Mouse (Mus musculus) heart, adult 2 months (tissue): ENCODE measurements at regions not wholly inside any gene's neighbourhood (a gene's known extent, or its start where the extent isn't known, plus 50 kb on each side); places are given as distances from the start of the nearest gene placed in this dataset.
A peak's percentile ranks its signal among the peaks of the same experiment; 100 is the strongest.

Experiments
- DNase-seq, 2 experiments: peaks; one replicate each; pipeline ENCODE4 v3.0.0; 2021
- H3K27ac ChIP-seq: fragments of 200-600 bp; 2 replicates; pipeline ENCODE4 v1.8.1; 2022
- H3K27me3 ChIP-seq: fragments of 200-500 bp; 2 replicates; pipeline ENCODE4 v1.6.1; 2012; ENCODE audit warnings: mild to moderate bottlenecking, low read length, inconsistent platforms, mixed read lengths; ENCODE audit not compliant: control insufficient read depth, insufficient read depth
- H3K36me3 ChIP-seq: fragments of 200-500 bp; 2 replicates; pipeline ENCODE4 v1.6.1; 2012; ENCODE audit warnings: low read length, inconsistent platforms; ENCODE audit not compliant: control insufficient read depth, insufficient read depth
- H3K4me1 ChIP-seq: fragments of 200-500 bp; 2 replicates; pipeline ENCODE4 v1.6.1; 2011; ENCODE audit warnings: low read length; ENCODE audit not compliant: control insufficient read depth, insufficient read depth
- H3K4me3 ChIP-seq: fragments of 200-600 bp; 2 replicates; pipeline ENCODE4 v1.8.1; 2022
- H3K79me2 ChIP-seq: fragments of 200-500 bp; replicated peaks from 2 replicates; pipeline ENCODE4 v1.6.1; 2012; ENCODE audit warnings: mild to moderate bottlenecking, inconsistent platforms, low read length, moderate library complexity, mixed read lengths; ENCODE audit not compliant: control insufficient read depth, insufficient read depth
- H3K9ac ChIP-seq: fragments of 200-500 bp; 2 replicates; pipeline ENCODE4 v1.6.1; 2012; ENCODE audit warnings: low read depth, mild to moderate bottlenecking, control low read depth, inconsistent platforms, low read length, mixed read lengths
- CTCF ChIP-seq: fragments of 200-600 bp; IDR thresholded peaks from 2 replicates; pipeline ENCODE4 v1.8.1; 2022; ENCODE audit warnings: antibody characterized with exemption, mild to moderate bottlenecking, moderate library complexity
- EP300 ChIP-seq: fragments of 200-500 bp; IDR thresholded peaks from 2 replicates; pipeline ENCODE4 v1.6.1; 2011; ENCODE audit warnings: low read depth, low read length, control low read depth; ENCODE audit not compliant: insufficient read depth
- POLR2A ChIP-seq: fragments of 200-500 bp; IDR thresholded peaks from 2 replicates; pipeline ENCODE4 v1.6.1; 2011; ENCODE audit warnings: mild to moderate bottlenecking, low read depth, low read length, control low read depth; ENCODE audit not compliant: insufficient read depth
- WGBS: fragments of 180-500 bp; shearing (Covaris S2); methylation state at CpG from one replicate; pipeline ENCODE4 v1.1.7; 2018; 5-methylcytosine and 5-hydroxymethylcytosine counted together
- intact Hi-C: fragments of 180-260 bp; cut with DNase I; formaldehyde crosslinking; loops from one replicate; pipeline ENCODE4 v1.15.1; 2025

DNA sequence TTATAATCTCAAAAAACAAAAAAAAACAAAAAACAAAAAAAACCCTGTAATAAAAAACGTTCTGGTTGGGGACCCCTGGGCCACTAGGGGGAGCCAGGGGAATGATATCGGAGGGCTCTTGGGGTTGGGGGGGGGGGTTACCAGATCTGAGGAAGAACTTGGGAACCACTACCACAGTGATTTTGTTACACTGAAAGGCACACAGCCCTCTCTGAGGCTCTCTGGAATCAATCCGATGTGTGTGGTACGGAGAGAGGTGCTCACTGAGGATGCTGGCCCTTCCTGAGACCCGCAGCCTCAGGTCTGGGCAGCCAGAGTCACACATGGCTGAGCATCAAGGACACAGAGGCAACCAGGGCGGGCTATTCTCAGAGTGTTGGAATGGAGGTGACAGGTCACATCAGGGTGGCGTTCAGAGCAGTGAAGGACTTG is 89.9 kb upstream of the Pabpc6 start:
- TF ChIP-seq POLR2A (peak; percentile 31; the same call in 1 of the 2 replicates), EP300 (peak; percentile 32; the same call in 1 of the 2 replicates), CTCF (peak; percentile 74)
- no peaks in the 10 kb centered on the region for H3K79me2 ChIP-seq
- H3K27ac ChIP-seq = peak overlapping the region; percentile 89
- H3K9ac ChIP-seq = peak overlapping the region; percentile 37
- no peaks in the 10 kb centered on the region for H3K27me3 ChIP-seq
- H3K4me1 ChIP-seq = peaks cover 13% of the 10 kb centered on the region
- H3K36me3 ChIP-seq = peaks cover 2% of the 10 kb centered on the region; the same call in 1 of the 2 replicates
- no peak overlapping the region for H3K4me3 ChIP-seq
- WGBS = 25% methylated on average over 7 of the region's 7 CpGs
- intact Hi-C loops = loop anchor here (2.0 to 10.0 kb wide), 5 partner anchors 279 to 985 kb away; no protein-coding TSS in a partner anchor
- peak; percentile 65 to 68 for DNase-seq

DNA sequence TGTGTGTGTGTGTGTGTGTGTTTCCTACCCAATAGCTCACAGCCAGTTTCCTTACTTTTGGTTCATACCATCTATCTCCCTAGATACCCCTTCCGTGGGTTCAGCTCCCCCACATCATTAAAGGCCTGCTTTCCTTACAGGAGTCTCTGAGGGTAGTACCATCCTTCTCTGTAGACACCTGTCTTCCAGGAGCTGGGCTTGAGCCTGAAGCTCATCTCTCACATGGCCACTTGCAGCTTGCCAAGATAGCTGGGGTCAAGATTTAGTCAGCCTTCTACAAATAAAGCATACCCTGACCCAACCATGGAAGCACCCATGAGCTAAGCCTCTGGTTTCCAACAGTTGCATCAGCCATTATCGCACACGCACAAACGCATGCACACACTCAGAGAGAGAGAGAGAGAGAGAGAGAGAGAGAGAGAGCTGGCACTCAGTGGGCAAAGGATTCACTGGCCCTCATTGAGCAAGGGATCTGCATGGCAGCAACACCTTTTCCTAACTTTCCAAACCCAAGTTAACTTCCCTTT is 88.3 kb upstream of the Pabpc6 start:
- Histone ChIP-seq H3K27me3 (no peaks in the 10 kb centered on the region), H3K9ac (no peak overlapping the region), H3K79me2 (no peaks in the 10 kb centered on the region), H3K27ac (peak overlapping the region; percentile 89), H3K4me3 (no peak overlapping the region), H3K4me1 (peaks cover 11% of the 10 kb centered on the region), H3K36me3 (peaks cover 2% of the 10 kb centered on the region; the same call in 1 of the 2 replicates)
- TF ChIP-seq CTCF = no peak
- no peak for TF ChIP-seq EP300
- TF ChIP-seq POLR2A = no peak
- intact Hi-C loops = loop anchor here (2.0 to 10.0 kb wide), 6 partner anchors 281 to 987 kb away; no protein-coding TSS in a partner anchor
- no peak for DNase-seq
- 90% methylated on average over 4 of the region's 4 CpGs for WGBS

DNA sequence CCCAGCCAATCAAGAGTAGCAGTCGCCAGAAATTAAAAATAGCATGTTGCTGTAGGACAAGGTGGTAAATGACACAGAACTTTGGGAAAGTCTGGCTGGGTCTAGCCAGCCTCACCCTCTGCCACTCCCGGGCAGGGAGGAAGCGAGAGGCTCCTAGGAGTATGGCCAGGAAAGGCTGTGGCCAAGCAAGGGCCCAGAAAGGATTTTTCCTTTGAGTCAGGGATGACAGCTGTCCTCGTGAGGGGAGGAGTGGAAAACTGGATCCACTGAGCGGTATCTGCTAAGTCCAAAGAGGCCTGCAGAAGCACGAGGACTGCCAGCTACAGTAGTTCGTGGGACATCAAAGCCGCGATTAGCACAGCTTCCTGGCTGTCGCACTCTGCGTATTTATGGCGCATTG is 87.2 kb upstream of the Pabpc6 start:
- DNase-seq = peak; percentile 76 to 84
- Histone ChIP-seq H3K27ac (peak overlapping the region; percentile 77), H3K9ac (peak overlapping the region; percentile 58; the same call in 1 of the 2 replicates), H3K4me3 (0 out of 2 replicates have a peak overlapping the region, but pooled peaks have one; percentile 4), H3K79me2 (no peaks in the 10 kb centered on the region), H3K27me3 (no peaks in the 10 kb centered on the region), H3K4me1 (peaks cover 11% of the 10 kb centered on the region), H3K36me3 (peaks cover 2% of the 10 kb centered on the region; the same call in 1 of the 2 replicates)
- TF ChIP-seq EP300 (0 out of 2 replicates have a peak, but pooled peaks have one; percentile 82), POLR2A (peak; percentile 51), CTCF (no peak)
- WGBS = 30% methylated on average over 12 of the region's 12 CpGs
- intact Hi-C loops = loop anchor here (1.0 to 10.0 kb wide), 5 partner anchors 139 to 988 kb away; no protein-coding TSS in a partner anchor

DNA sequence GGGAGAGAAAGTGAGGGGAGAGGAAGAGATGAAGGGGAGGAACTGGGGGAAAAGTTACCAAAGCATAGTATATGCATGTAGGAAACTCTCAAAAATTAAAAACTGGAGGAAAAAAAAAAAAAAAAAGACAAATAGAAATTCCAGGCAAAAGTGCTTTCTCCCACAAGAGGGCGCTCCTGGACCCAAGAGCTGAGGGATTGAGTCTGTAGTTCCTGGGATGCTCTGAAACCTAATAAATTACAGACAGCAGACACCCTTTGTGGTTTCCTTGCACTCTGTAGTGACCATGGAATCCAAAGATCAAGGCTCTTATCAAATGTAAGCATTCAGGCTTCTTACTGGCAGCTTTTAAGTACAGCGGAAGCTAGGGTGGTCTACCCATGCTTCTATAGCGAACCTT is 86.7 kb upstream of the Pabpc6 start:
- 49% methylated on average over 3 of the region's 3 CpGs for WGBS
- no peaks in the 10 kb centered on the region for H3K27me3 ChIP-seq
- peaks cover 9% of the 10 kb centered on the region for H3K4me1 ChIP-seq
- H3K9ac ChIP-seq = peak overlapping the region; percentile 58; the same call in 1 of the 2 replicates
- no peak for TF ChIP-seq POLR2A
- peak; percentile 91; the same call in 1 of the 2 replicates for TF ChIP-seq CTCF
- intact Hi-C loops = loop anchor here (1.0 to 10.0 kb wide), 5 partner anchors 139 to 989 kb away; no protein-coding TSS in a partner anchor
- H3K27ac ChIP-seq = peak overlapping the region; percentile 77
- 0 out of 2 replicates have a peak overlapping the region, but pooled peaks have one; percentile 4 for H3K4me3 ChIP-seq
- H3K79me2 ChIP-seq = no peaks in the 10 kb centered on the region
- DNase-seq = peak; percentile 63 to 77
- peaks cover 2% of the 10 kb centered on the region; the same call in 1 of the 2 replicates for H3K36me3 ChIP-seq

DNA sequence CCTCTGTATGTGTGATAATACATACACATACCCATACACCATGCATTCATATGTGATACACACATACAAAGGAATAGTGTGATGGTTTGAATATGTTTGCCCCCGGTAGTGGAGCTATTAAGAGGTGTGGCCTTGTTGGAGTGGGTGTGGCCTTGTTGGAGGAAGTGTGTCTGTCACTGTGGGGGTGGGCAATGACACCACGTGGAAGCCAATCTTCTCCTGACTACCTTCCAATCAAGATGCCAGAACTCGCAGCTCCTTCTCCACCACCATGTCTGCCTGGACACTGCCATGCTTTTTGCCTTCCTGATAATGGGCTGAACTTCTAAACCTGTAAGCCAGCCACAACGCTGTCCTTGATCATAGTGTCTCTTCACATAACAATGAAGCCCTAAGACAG is 86.1 kb upstream of the Pabpc6 start:
- H3K9ac ChIP-seq = no peak overlapping the region
- no peaks in the 10 kb centered on the region; the same call in 1 of the 2 replicates for H3K36me3 ChIP-seq
- H3K4me1 ChIP-seq = peaks cover 9% of the 10 kb centered on the region
- TF ChIP-seq CTCF = no peak
- TF ChIP-seq POLR2A = no peak
- no peak for TF ChIP-seq EP300
- no peaks in the 10 kb centered on the region for H3K27me3 ChIP-seq
- H3K27ac ChIP-seq = peak overlapping the region; percentile 77
- intact Hi-C loops = loop anchor here (10.0 kb wide), 3 partner anchors 439 to 989 kb away; no protein-coding TSS in a partner anchor
- DNase-seq = no peak
- no peaks in the 10 kb centered on the region for H3K79me2 ChIP-seq
- WGBS = 65% methylated on average over 4 of the region's 4 CpGs
- H3K4me3 ChIP-seq = no peak overlapping the region

DNA sequence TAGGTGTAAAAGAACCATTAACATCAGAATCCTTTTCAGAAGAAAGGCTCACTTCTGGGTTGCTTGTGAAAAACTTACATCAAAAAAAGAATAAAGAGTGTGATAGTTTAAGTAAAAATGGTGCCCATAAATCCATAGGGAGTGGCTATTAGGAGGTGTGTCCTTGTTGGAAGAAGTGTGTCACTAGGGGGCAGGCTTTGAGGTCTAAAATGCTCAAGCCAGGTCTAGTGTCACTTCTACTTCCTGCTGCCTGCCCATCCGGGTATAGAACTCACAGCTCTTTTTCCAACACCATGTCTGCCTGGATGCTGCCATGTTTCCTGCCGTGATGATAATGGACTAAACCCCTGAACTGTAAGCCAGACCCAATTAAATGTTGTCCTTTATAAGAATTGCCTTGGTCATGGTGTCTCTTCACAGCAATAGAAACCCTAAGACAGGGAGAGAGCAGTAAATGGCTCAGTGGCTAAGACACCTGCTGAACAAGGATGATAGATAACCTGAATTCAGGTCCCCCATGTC is 85.4 kb upstream of the Pabpc6 start:
- no peak overlapping the region for H3K9ac ChIP-seq
- WGBS = 70% methylated on average over 2 of the region's 2 CpGs
- no peaks in the 10 kb centered on the region for H3K36me3 ChIP-seq
- H3K27me3 ChIP-seq = no peaks in the 10 kb centered on the region
- H3K4me1 ChIP-seq = peaks cover 4% of the 10 kb centered on the region
- no peaks in the 10 kb centered on the region for H3K79me2 ChIP-seq
- DNase-seq = no peak
- H3K27ac ChIP-seq = no peak overlapping the region
- no peak overlapping the region for H3K4me3 ChIP-seq
- intact Hi-C loops = loop anchor here (10.0 kb wide), 3 partner anchors 440 to 990 kb away; no protein-coding TSS in a partner anchor
- TF ChIP-seq CTCF (peak; percentile 45), EP300 (no peak)
